Mouse (Mus musculus): Measurements from ENCODE around the gene Cass4.

The Cass4 gene

DNA sequence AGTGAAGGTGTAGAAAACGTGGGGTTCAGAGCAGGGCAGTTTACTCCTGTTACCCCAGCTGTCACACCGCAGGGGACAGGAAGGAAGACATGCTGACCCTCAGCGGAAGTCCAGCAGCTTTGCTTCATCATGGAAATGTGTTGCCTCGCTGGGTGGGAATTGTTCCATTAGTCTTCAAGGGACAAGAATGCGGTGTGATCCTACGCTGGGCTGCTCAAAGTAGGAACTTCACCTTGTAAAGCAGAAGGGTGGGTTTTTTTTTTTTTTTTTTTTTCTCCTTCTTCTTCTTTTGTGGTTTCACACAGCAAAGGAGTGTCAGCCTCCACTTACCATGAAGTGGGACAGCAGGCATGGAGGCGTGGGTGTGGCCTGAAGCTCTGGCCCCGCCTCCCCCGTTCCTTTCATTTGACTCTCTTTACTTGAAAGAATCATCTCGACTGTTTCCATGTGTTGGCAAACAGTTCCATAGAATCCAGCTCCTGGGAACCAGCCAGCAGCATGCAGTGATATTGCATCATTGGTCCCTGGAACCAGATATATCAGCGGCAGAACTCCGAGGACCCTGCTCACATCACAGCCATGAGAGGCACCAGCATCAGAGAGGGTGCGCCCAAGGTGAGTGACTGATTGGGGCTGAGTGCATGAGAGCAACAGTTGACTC lies at the start of gene Cass4:
TSS of gene Cass4 (plus strand) at position 404 of the 661 bp plus-strand sequence.
- DNase-seq = peak; percentile 74 to 83

DNA sequence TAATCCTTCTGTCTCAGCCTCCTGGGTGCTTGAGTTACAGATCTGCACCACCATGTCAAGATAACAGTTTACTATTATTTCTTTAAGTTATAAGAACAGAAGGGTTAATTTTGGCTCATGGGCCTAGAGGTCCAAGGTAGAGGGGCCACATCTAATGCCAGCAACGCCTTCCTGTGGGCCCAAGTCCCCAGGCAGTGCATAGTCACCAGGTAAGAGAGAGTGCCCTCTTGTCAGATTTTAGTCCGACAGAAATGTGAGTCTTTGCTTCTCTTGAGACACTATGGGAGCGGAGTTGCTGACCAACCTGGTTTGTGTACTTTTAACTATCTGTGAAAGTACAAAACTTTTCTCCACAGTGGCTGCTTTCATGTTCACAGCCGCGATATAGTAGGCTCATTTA lies 48.9 kb upstream of the Cass4 start:
- no peak for DNase-seq

DNA sequence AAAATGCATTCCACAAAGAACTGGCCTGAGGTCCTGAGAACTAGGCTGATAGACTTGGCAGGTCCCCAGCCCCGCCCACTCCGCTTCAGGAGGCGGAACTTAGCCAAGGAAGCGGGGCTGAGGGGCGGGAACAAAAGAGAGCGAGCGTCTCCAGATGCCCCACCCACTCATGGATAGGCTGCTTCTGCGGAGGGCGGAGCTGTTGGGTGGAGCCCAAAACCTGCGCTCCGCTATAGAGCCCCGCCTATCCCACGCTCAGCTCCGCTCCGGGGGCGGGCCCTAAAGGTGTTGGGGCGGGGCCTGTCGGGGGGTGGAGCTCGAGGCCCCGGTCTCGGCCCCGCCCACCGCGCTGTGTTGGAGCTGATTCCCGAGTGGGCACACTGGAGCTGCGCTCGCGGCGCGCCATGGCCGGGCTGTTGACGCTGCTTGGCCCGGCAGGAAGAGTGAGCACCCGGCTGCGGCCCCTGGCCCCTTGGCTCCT lies 48.3 kb upstream of the Cass4 start, which contains the start of gene Fam210b:
TSS of gene Fam210b (plus strand) at position 308 of the 481 bp plus-strand sequence.
- DNase-seq = peak; percentile 97 to 98

DNA sequence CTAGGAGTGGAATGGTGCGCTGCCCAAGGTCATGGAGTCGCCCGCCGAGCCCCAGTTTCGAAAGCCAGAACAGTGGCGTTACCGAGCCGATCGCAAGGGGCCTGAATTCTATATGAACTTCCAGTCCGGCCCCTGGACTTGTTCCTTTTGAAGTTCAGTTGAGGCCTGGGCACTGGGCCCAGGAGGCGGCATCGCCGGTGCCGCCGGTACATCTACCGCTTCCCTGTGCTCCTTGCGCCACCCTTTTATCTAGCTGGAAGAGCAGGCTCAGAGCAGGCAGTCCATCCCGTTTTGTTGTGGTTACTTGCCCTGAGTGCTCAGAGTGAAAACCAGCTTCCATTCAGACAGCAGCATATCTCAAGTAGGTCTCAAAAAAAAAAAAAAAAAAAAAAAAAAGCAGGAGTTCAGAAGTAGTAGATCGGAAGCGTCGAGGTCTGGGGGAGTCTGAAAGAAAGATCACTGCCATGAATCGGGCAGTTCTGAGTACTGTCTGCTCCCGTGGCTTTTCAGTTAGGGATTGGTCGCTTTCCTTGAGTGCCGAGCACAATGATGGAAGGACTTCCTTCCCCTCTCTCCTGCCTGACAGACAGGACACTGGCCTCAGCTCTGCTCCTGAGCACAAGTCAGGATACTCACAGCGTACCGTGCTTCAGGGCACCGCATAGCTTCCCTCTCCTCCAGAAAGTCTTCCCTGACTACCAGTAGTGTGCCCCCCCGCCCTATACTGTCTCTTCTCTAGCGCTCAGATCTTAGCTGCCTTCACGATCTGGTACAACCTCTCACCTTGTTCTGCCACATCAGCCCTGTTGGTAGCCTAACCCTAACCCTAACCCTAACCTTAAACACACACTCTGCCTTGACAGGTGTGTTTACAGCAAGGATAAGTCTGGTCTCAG lies 47.3 kb upstream of the Cass4 start:
- peak; percentile 48 to 64 for DNase-seq

DNA sequence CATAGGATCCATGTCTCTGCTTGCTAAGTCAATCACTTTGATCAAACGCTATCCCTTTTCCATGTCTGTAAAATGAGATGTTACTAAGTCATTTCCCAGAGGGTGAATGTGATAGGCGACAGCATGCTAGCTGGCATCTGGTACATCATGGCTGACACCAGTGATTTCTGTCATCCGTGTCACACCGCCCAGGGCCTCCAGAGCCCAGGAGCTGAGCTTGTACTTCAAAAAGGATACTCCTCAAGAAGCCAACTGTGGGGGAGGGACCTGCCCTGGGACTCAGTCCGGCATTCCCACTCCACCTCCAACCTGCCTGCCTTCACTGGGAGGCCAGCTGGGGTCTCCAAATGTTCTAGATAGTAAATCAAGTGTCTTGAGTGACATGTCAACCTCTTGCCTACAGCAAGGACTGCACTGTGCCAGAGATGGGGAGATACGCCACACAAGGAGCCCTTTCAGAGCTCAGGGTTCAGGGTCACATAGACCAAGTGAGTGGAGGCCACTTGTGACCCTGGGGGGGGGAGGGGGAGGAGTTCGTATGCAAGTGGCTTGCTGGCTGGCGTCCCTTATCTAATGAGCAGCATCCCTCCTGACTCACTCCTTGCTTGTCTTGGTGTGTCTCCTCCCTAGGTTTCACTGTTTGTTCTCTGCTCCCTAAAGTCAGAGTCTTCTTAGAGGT lies 46.5 kb upstream of the Cass4 start:
- DNase-seq = peak; percentile 15 to 52

DNA sequence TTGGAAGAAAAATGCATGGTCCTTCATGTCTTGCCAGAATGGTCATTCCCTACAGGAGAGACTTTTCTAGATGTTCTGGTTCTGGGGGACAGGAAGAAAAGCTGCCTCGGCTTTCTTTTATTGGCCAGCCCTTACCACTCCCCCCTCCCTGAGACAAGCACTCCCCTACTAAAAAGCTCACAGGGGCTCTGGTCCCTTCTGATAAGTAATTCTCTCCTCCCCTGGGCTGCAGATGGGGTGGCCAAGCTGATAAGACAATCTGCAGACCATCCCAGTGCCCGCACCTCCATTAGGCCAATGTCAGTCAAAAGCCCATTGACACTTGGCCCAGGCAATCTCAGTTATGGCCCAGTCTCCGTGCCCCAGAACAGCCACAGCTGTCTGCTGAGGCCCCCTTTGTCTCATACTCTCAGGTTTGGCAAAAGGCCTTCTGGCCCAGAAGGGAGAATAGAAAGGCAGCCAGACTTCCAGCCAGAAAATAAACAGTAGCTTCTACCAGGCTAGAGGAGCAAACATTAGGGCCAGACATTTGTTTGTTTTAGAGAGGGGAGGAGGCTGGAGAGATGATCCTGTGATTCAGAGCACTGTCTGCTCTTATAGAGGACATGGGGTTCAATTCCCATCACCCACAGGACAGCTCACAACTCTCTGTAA lies 45.2 kb upstream of the Cass4 start:
- peak; percentile 66 to 80 for DNase-seq

DNA sequence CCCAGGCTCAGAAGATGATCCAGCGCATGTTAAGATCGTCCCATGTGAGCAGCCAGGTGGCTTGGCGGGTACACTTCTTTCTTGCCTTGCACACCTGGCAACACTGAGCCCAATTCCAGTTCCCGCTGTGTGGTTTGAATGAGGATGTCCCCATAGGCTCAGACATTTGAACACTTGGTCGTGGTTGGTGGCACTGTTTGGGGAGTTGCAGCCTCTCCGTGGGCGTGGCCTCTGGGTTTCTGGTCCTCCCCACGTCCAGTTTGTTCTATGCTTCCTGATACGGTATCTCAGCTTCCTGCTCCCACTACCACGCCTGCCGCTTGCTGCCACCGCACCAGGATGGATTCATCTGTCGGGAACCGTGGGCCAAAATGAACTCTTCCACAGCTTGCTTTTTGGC lies 43.8 kb upstream of the Cass4 start:
- no peak for DNase-seq

DNA sequence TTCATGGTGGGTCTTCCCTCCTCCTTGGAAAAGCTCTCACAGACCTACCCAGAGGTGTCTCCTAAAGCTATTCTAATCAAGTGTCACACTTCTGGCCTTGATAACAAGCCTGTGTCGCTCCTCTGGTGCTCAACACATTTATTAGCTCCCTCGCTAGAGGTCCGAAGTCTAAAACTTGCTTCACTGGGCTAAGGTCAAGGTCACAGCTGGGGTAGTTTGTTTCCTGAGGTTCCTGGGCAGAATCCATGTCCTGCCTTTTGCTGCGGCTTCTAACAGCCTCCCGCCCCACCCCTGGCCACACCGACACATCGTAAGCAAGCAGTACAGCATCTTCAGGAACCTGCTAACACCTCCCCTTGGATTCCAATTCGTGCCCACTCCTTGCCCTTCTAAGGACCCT lies 42.8 kb upstream of the Cass4 start:
- DNase-seq = no peak

DNA sequence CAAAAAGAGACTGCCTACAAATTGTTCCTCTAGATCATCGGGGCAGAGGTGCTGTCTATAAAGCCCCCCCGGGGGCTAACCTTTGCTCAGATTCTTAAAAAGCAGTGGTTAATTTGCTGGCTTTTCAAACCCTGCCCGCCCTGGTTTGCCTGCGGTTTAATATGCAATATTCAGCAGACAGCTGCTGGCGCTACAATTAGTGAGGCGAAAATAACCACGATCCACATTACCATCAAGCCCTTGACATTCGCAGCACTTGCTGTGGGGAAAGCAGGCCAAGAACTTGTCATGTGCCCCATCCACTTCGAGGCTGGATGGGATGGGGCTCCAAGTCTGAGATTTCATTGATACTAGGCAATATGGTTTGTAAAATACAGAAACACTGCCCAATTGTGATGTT lies 40.4 kb upstream of the Cass4 start:
- no peak for DNase-seq

DNA sequence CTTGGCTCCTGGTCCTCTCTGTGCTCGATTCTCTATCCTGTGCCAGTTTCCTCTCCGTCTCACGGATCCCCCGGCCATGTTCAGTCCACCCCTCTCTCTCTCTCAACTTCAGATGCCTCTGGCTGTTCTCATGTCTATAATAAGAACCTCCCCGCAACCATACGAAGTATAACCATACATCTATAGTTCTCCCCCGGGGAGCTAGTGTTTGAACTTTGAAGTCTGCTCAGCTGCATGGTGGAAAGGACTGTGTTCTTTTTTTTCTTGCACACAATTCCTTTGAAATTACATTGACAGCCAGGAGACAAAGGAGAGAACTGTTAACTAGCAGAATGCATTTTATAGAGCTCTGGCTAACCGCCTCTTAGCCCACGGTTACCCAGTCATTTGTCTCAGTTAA lies 38.8 kb upstream of the Cass4 start:
- no peak for DNase-seq

DNA sequence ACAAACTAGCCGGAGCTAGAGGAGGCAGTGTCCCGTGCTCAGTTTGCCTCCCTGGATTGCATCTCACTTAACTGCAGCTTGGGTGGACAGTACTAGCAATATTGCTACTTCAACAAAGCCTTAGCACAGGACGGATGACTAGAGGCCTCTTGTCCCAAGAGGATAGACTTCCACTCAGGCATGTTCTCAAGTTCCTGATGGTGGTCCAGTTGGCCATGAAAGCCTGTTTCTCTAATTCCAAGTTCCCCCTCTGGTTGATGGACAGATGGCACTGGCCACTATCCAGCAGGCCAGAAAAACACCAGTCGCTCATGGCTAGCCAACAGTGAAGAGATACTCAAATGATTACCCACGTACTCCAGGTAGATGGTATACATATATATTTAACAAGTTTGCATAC lies 37.8 kb upstream of the Cass4 start:
- DNase-seq = no peak

DNA sequence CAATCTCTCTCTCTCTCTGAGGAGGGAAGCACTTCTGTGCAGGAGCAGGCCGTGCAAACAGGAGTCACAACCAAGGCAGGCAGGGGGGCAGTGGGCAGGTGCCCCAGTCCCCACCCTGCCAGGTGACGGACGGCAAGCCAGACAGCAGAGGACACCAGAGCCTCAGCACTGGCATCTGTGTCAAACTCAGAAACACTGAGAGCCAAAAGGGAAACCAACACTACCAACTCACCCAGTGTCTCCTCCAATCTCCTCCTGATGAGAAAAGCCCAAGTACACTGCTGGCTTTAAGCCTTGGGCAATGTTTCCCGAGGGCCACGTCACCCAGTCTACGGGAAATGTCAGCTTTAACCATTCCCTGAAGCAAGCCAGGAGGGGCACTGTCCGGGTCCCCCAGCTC lies 30.4 kb upstream of the Cass4 start:
- DNase-seq = no peak

DNA sequence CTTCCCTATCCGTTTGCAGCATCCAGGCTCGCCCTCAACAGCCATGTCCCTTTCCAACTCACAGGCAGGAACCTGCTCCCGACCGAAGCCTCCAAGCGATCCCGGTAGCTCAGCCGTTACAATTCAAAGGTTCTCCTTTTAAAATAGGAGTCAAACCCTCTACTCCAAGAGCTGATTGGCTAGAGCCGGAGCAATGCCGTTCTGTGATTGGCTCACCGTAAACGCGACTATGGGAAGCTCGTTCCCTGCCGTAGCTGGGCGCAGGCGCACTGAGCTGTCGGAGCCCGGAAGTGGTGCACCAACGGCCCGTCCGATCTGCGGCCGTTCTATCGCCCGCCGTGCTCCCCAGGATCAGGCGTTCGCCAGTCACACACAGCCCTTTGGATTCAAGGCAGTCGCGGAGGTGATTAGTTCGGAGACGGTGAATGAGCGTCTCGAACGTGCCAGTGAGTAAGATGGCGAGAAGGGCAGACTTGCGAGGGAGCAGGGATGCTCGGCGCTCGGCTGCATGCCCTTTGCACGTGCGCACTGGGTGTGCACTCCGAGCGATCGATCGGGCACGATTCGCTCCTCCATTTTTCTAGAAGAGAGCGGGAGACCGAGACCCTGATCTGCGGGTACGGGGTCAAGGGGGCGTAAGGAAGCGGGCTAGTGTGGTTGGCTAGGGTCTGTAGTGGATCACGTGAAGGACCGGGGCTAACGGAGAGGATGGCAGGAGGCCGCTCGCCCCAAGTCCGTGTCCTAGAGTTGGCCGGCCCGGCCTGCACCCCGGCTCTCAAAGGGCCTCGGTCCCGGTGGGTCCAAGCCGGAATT lies 23.0 kb upstream of the Cass4 start, which contains the start of the genes Aurka and Cstf1:
TSS of gene Aurka (minus strand) at position 125 of the 813 bp plus-strand sequence.
TSS of gene Cstf1 (plus strand) at position 271 of the 813 bp plus-strand sequence.
- DNase-seq = peak; percentile 94 to 95

DNA sequence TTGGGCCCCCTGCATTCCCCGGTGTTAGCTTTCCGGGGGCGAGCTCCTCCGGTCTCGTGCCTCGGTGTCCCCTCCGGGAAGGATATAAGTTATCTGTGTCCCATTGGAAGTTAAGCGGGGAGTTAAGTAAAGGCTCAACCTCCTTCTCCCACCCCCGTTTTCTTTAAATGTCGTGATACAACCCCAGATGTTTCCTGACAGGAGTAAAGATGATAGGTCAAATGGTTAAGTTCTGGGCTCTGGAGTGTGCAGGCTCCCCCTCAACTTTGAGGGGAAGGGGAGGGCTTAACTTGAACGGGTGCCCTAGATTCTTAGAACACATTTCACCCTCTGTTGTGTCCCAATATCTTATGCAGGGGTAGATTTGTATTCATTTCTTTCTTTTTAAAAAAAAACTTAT lies 22.3 kb upstream of the Cass4 start:
- no peak for DNase-seq

DNA sequence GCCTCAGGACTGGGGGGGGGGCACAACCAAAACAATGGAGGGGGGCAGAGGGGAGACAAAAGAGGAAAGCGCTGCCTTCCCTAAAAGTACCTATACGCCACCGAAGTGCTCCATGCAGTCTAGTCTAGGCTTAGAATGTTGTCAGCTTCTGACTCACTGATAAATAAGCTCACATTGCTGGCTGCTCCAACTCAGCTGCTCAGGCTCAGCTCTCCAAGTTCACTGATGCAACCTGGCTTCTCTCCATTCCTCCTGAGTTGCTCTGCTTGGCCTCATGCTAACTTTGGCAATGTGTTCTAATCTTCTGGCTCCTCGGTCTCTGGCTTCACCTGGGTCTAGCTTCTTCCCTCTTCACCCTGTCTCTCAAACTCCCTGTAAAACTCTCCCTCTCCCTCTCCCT lies 17.0 kb upstream of the Cass4 start:
- no peak for DNase-seq

DNA sequence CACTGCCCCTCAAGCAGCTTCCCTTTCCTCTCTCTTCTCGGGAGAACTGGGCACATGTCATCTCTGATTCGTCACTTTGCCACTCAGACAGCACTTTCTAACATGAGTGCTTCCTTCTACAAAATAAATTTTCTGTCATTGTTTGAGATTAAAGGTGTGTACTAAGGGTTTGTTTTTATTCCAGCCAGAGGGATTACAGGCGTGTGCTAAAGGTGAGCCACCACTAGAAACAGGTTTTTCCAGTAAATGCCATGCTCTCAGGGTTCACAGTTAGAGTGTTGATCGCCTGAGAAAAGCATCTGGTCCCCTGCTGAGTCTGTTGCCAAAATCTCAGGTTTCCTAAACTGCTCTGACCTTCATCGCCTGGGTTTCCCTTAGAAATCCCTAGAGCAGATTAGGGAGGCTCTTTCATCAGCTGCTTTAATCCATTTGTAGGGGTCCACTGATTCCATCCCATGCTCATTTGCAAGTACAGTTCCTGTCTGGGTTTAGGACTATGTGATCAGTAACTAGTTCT lies 16.5 kb upstream of the Cass4 start:
- no peak for DNase-seq

DNA sequence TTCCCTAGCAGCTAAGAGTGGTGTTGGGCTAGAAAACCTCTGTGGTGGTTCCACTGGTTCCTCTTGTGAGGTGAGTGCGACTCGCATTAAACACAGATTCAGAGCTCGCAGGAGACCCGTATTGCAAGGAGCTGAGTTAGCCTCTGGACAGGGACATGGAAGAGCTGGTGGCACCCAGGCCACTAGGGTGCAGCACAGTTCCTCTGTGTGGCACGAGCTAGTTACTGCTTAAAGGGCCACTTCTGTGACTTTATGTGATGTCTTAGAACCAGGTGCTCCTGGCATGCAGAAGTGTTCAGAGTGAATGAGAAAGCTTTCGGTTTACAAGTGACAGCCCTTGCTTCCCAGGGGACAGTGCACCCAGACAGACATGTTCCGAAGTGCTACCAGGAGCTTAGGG lies 15.3 kb upstream of the Cass4 start:
- peak; percentile 63 to 64 for DNase-seq

DNA sequence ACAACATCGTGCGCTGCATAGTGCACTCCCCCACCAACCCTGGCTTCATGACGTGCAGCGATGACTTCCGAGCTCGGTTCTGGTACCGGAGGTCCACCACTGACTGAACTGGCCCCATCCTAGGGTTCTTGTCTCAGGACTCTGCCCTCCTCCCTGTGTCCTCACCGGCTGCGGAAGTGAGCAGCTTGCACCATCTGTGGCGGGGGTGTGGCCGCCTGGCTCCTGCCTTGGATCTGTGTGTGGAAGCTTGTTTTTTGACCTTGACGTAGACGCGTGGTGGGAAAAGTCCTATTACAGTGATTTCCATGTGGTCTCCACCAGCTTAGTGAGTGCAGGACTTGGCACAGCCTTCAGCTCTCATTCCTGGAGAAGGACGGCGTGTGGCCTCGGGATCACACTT lies 13.1 kb upstream of the Cass4 start:
- no peak for DNase-seq

DNA sequence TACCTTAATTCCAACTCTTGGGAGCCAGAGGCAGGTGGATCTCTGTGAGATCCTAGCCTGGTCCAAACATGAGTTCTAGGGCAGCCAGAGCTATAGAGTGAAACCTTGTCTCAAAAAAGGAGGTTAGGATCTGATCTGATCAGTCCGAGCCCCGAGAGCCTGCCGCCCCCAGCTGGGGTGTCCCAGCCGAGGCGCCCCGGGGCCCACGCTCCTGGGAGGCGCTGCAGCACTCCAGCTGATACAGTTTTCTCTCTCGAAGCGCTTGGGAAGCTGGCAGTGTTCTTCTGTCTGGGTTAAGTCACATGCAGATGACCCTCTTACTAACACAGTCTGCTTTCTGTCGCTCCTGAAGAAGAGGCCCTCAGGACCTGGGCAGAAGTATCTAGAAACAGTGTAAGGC lies 12.3 kb upstream of the Cass4 start:
- no peak for DNase-seq

DNA sequence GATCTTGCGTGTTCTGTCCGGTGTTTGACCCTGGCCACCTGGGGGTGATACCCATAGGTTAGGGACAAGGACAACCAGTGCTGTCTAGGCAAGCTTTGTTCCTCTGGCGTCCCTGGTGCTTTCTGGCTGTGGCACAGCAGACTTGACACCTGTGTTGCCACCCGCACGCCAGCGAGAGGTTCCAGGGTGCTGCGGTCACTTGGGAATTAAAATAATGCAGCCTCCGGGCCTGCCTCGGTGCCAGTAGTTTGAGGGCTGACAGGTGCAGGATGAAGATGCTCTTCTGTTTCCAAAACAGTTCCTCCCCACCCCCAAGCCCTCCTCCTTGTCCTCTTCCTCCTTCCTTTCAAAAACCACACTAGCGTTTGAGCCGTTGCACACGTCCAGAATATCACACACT lies 11.7 kb upstream of the Cass4 start:
- no peak for DNase-seq

DNA sequence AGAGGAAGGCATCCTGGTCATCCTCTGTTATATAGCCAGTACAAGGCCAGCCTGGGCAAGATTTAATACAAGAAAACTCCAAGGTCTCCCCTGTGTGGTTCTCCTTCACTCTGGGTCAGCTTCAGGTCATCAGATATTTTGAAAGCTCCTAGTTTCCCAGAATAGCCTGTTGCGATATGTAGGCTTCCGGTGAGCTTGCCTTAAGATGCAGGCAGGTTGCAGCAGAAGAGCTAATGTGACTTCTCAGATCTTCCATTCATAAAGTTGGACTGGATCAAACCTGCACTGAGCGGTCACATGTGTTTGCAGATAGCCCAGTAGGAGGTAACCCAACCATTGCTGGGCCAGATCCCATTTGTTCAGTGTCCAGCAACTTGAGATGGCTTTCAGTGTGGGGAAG lies 8.9 kb upstream of the Cass4 start:
- no peak for DNase-seq

DNA sequence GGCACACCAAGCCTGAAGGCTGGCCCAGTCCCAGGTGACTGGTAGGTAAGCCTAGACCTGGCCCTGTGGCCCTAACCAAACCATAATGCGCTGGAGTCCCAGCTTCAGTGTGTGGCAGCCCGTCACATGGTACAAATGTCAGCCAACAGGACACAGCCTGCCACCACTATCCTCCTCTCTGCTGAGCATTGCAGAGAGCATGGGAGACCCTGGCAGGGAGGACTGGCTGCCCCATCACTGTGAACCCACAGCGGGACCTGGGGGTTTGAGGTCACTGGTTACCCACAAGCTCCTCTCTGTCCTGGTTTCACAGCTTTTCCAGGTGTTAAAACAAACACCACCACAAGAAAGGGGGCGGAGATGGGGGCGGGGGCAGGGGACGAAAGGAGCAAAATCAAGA lies 3.3 kb upstream of the Cass4 start:
- DNase-seq = no peak

Measured in lung, postnatal 4 days (tissue).